Mouse (Mus musculus) v-Abl transformed pro-B cells (cell line): ENCODE results near the gene Anks6.
"Not testable (repeated sequence)": the region's sequence is repeated elsewhere in the genome, so short reads cannot be mapped to it uniquely, and the experiment has no call there.

ENCODE experiments used
- in situ Hi-C, 2 experiments: fragments of 400-800 bp; cut with MboI; formaldehyde crosslinking; loops; one replicate each; pipeline ENCODE4 v1.15.1; 2025; ENCODE audit not compliant: unreplicated experiment in 2 of 2

Gene Anks6

DNA sequence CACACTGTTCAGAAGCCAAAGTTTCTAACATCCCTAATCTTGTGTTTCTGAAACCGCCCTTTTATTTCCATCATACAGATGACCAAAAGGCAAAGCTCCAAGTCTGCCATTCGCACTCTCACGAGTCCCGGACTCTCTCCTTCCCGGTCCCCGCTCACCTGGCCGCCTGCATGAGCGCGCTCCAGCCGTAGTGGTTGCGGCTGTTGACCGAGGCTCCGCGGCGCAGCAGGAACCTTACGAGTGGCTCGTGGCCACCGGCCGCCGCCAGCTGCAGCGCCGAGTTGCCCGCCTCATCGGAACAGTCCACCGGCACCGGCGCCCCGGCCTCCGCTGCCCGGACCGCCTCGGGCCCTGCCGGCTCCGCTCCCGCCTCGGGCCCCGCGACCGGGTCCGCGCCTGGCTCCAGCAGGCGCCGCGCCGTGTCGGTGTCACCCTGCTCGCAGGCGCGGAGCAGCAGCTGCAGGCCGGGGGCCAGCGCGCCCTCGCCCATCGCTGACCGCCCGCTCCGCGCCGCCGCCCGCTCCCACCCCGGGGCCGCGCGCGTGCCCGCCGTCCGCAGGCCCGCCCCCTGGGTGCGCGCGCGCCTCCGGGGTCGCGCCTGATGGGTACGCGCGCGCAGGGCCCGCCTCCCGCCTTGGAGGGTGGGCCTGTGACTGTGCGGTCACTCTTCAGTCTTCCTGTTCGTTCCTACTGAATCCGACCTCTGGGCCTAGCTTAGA lies at the start of gene Anks6:
Anks6 (minus strand) TSS at position 637 of the 719 bp plus-strand sequence.
- in situ Hi-C loops: no loop called here

DNA sequence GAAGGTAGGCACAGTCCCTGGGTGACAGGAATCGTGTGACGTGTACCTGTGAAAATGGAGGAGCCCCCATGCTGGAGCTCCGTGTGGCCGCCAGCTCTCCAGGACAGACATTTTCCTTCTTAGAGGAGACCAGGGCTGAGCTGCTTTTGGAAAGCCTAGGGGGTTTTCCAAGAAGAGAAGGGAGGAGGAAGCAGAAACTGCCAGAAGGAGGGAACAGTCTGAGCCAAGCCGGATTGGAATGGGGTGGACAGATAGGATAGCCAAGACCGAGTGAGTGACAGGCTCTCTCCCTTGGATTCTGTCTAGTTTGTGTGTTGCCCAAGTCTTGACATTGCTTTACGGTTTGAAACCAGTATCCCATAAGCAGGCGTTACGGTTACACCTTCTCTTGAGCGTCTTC lies 46.3 kb upstream of the Anks6 start:
- in situ Hi-C loops: no loop called here

DNA sequence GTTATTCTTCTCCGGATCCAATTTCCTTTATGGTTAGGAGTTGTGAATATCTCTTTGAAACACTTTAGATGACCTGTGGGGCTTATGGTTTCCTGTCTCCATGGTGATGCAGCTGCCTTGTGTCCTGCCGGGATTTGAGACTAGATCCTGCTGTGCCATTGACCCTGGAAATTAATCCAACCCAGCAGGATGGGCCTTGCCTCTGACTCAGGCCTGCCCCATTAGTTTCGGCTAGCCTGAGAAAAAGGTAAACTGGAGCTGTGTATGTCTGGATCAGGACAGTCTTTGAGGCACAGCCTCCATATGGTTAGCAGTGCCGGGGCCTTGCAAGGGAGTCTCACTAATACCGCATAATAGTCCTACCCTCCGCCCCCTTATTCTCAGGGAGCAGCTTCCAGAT lies 36.4 kb upstream of the Anks6 start:
- in situ Hi-C loops: loop anchor here in 1 of 2 experiments (10.0 kb wide), 1 partner anchor 261 kb away; the partner anchor contains the start of gene Tgfbr1

DNA sequence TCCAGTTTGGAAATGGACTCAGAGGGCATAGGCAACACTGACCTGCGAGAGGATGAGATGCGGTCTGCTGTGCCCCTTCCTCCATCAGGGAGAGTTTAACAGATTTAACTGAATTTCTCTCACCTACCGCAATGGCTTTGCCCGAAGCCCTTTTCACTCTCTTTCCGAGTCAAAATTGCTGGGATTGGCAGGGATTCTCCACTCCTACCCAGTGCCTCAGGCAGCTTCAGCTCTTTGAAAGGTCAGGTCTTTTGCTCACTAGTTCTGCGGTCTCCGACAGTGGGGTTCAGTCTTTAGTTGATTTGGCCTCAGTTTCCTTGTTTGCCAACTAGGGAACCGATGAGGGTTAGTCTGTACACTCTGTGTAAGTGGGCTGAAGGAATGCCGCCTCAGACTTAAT lies 35.9 kb upstream of the Anks6 start:
- in situ Hi-C loops: loop anchor here in 1 of 2 experiments (10.0 kb wide), 1 partner anchor 262 kb away; the partner anchor contains the start of gene Tgfbr1

DNA sequence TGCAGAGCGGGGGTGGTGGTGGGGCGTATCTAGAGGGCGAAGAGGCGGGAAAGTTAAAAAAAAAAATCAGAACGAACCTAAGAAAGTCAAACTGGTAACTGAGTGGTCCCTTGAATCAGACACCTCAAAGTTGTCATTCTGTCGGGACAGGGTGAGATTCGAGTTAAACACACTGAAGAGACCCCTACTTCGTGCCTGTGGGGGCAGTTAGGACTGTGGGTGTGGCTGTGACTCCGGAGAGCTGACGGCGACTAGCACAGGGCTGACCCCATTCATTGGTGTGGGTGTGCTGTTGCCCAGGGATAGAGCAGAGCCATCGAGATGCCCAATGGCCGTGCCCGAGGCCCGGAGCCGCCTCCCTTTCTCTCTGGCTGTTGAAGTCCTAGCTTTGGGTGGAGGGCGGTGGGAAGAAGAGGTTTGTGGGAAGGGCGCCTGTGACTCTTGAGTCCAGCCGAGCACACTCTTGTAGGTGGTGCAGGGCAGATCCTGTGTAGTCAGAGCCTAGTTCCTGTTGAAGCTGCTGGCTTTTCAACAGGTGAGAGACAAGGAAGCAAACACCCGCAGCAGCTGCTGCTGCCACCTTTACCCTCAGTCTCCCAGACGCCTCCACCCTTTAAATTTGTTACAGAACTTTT lies 35.3 kb upstream of the Anks6 start:
- in situ Hi-C loops: loop anchor here in 1 of 2 experiments (10.0 kb wide), 1 partner anchor 262 kb away; the partner anchor contains the start of gene Tgfbr1

DNA sequence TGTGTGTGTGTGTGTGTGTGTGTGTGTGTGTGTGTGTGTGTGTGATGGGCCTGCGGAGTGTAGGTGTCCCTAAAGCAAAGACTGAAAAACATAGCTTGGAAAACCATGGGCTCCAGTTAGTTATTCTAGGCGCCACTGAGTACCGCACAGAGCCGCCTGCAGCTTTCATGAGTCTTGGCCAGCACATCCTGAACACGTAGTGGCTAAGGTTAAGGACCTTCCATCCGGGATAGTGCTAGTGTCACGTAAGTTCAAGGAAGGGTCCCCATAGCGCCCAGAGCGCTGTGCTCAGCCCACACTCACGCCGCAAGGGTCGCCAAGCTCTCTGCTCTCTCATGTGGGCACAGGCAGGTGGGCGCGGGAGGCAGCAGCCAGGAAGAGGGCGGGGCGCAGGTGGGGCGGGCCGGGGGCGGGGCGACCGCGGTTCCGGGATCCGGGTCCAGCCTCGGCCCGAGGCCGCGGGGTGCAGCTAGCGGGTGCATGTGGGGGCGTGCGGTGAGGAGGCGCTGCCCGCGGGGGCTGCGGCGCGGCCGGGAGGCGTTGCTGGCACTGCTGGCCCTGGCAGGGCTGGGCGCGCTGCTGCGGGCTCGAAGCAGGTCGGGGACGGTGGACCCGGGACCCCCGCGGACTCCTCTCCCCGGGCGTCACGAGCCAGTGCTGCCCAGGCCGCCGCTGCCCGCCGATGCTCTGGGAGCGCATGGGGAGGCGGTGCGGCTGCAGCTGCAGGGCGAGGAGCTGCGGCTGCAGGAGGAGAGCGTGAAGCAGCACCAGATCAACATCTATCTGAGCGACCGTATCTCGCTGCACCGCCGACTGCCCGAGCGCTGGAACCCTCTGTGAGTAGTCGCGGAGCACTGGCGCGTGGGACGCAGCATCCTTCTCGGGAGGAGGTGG lies 34.5 kb upstream of the Anks6 start, which contains the start of gene Galnt12:
Galnt12 (plus strand) TSS at position 417 of the 894 bp plus-strand sequence.
- in situ Hi-C loops: loop anchor here in 1 of 2 experiments (10.0 kb wide), 1 partner anchor 263 kb away; the partner anchor contains the start of gene Tgfbr1

DNA sequence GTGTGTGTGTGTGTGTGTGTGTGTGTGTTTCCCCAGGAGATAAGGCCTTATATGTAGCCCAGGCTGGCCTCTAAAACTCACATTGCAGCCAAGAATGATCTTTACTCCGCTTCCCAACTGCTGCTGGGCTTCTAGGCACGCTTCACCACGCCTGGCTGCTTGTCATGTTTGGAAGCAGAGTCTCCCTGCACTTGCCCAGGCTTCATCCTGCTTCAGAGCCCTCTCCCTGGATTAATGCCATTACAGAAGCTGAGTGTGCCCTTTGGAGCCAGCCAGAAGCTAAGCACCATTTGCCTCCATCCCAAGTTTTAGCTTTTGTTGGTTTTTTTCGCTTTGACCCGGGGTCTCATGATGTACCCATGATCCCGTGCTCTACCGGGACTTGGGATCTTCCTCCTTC lies 31.4 kb upstream of the Anks6 start:
- in situ Hi-C loops: no loop called here

DNA sequence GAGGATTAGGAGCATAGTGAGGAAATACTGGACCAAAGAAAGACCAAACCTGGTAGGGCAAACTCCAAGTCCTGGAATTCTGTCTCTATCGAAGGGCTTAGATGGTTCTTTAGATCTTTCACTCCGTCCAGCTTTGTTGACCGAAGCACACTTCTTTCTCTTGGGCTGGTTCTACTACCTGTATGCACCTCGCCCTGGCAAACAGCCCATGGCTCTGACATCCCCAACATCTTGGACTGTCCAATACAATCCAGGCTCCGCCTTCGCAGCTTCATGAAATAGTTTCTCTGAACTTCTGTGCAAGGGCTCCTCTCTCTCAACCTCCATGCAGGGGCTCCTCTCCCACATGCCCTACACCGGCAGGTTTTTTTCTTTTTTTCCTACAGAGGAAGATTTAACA lies 26.6 kb upstream of the Anks6 start:
- in situ Hi-C loops: no loop called here

DNA sequence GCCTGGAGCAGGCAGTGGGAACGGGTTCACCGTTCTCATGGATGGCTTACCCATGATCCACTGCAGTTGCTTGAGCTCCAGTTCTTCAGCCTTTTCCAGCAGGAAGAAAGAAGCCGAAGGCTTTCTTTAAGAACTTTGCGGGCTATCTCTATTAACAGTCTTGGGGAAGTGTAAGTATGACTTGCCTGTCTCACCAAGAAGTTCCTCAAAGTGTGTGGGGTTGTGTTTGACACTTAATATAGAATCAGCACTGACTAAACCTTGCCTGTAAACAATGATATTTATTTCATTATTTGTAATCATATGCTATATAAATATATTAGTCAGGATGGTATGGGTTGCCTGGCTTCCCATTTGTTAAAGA lies 23.4 kb upstream of the Anks6 start:
- in situ Hi-C loops: no loop called here

DNA sequence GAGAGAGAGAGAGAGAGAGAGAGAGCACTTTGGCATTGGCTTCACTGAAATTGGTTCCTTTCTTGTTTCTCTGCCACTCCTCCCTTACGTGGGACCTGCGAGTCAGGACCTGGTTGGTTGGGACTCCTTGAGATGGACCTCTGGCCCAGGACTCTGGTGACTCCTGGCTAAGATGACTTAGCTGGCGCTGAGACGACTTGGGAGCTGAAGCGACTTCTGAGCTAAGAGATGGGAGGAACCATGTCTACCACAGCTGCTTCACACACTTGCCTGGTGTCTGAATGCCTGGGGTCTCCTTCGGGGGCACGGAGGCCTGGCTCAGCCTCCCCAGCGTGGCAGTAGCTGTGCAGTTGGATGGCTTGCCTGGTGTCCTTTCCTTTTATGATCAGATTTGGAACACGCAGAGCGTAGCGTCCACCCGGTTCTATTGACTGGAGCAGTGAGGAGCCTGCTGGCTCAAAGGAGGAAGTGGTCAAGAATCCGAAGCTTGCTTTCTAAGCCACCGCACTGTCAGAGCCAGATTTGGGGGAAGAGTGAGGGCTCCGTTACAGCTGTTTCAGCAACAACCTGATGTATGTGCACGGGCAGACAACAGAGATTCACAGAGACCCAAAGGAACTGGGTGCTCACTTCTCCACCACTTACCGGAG lies 22.9 kb upstream of the Anks6 start:
- in situ Hi-C loops: no loop called here

DNA sequence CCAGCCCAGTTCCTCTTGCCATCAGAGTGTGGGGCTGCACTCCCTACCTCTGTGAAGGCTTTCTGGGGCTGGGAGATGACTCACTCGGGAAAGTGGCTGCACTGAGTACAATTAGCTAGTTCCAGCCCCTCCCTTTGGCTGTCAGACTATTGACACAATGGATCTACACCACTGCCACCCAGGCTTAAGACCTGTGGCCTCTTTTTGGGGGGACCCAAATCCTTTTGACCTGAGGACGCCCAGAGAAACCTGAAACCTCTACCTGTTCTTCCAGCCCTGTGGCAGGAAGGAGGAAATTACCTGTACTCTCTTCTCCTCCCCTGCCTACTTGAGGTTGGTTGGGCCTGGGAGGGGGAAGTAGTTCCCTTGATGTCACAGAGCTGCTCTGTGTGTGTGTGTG lies 17.8 kb upstream of the Anks6 start:
- in situ Hi-C loops: no loop called here

DNA sequence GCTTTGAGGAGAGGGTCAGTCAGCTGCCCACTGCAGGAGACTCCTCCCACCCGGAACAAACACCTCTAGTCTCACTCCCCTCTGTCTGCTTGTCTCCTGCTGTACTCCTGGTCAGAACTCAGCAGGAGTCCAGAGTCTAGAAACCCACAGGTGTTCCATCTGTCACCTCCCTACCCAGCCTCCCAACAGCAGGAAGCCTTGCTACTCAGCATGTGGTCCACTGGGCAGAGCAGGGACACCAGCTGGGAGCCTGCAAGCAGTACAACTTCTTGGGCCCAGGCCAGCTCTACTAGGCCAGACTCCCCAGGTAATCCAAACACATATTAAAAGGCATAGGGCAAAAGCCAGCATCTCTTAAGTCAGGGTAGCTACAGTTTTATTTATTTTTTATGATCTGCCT lies 3.7 kb upstream of the Anks6 start:
- in situ Hi-C loops: no loop called here

DNA sequence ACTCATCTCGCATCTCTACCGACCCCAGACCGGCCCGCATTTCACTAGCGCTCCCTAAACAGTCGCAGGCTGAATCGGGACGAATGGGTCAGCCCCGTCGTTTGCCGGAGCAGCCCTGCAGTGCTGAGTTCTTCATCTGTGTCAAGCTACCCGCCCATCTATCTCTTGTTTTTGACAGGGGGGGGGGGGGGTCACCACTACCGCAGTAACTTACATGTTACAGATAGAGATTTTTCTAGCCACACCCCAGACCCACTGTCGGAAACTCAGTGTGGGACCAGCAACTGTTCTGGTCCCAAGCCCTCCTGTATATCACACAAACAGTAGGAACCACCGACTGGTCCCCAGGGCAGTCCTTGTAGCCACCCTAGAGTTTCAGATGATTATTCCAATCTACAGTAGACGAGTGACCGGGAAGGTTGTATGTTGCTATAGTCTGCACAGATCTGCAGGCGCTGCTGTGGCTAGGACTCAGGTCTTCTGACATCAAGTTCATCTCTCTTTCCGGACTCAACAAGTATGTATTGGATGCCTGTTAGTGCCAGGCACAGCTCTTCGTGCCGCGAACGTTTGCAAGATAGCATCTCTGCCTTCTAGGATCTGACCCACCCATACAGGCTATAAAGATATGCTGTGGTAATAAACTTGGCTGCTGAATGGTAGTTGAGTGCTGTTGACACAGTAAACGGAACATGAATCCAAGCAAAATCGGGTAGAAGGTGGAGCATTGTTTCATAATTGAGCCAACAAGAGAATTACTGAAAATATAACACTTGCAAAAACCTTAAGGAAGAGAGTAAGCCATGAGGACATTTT lies 491 bp upstream of the Anks6 start:
- in situ Hi-C loops: no loop called here

DNA sequence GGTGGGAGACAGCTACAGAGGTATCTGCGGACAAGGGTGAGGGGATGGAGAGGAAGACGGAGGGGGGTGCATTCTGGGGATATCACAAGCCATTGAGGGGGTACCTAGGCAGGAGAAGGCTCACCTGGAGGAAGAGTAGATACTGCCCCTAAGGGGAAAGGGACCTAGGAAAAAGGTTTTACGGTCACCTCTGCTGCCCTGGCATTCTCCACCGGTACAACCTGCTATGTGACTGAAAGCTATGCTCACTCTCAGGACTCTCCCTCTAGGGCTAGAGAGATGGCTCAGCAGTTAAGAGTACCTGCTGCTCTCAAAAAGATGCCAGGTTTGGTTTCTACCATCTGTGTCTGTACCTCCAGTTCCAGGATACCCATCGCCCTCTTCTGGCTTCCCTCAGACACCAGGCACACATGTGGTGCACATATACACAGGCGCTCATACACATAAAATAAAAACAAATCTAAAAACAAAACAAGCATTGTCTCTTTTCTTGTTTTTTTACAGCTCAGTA lies 1.6 kb downstream of the Anks6 start:
- in situ Hi-C loops: no loop called here

DNA sequence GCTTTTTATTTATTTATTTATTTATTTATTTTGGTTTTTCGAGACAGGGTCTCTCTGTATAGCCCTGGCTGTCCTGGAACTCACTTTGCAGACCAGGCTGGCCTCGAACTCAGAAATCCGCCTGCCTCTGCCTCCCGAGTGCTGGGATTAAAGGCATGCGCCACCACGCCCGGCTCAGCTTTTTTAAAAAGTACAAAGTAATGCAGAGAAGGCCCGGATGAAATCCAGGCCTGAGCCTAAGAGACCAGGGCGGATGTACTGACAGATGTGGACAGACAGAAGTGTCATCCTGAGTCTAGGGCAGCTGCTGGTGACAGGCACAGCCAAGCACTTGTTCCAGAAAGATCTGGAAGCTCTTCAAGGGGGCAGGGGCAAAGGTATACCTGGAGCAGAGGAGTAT lies 2.1 kb downstream of the Anks6 start:
- in situ Hi-C loops: not testable (repeated sequence)

DNA sequence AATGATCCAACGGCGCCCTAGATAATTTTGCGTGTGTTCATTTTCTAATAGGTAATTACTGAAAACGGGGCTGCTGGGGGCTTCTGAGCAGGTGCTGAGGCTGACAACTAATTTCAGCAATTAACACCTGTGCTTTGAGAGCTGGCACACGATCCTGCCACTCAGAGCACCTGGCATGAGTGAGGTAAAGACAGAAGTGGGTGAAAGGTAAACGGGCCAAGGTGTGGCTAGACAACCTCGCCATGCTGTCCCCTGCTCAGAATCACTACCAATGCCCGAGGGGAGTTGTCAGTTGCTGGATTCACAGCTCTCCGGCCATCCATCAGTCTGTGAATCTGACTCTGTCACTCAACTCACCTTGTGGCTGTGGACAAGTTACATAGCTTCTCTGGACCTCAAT lies 5.3 kb downstream of the Anks6 start:
- in situ Hi-C loops: no loop called here

DNA sequence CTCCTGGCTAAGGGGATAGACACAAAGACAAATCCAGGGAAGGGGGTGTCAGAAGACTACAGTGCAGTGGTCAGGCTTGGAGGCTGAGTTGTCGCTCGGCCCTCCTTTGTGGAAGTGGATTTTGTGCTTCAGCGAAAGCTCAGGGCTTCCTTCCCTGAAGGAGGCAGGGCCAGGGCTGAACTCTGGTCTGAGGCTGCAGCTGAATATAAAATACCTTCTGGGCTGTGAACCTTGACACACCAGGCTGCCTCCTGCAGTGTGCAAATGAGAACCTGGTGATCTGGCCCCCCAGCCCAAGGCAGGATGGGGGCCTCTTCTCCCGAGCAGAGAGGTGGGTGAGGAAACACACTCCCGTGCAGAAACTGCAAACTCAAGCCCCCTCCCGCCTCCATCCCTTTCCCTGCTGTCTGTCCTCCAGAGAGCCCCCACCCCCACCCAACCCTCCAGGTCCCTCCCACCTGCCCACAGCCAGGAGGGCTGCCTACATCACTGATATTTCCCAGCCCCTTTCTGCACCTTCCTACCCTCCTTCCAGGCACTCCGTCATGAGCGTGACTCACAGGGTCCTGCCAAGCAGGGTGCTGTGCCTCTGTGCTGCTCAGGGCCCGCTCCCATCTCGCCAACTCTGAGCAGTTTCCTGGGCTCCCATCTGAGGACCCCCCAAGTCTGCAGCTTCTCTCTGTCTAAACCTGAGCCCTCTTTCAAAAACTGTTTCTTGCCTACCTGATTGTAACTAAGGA lies 6.4 kb downstream of the Anks6 start:
- in situ Hi-C loops: no loop called here

DNA sequence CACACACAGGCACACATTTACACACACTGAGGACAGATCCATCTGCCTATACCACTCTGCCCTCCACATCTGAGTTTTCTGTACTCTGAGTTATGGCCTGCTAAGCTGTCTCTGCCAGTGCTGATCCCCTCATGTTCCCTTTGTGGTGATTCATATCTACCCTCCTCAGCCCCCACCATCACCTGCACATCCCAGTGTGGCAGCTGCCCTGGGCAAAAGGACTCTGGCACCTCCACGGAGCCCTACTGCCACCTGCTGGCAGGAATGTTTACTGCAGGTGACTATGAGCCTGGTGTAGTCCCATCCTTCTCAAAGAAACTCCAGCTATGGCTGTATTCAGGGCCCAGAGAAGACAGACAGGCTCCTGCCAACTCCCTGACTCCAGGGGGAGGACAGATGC lies 7.1 kb downstream of the Anks6 start:
- in situ Hi-C loops: no loop called here

DNA sequence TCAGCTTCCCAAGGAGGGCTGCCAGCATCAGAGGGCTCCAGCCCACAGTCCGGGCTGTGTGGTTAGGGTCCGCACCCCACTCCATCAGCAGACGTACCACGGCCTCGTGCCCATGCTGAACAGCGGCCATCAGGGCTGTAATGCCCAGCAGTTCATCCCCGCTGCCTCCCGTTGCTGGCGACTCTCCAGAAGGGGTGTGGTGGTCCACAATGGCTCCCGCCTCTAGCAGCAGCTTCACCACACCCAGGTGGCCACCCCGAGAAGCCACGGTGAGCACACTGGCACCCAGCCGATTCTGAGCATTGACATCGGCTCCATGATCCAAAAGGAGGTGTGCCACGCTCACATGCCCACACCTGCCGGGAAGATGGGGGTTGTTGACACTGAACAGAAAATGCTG lies 8.0 kb downstream of the Anks6 start:
- in situ Hi-C loops: loop anchor here (5.0 to 25.0 kb wide), 4 partner anchors 437 to 837 kb away; no protein-coding TSS in a partner anchor
